Mouse (Mus musculus) heart, adult 2 months (tissue): ENCODE results near the gene Fut8.

Experiments
- CTCF ChIP-seq: fragments of 200-600 bp; IDR thresholded peaks from 2 replicates; pipeline ENCODE4 v1.8.1; 2022; ENCODE audit warnings: antibody characterized with exemption, mild to moderate bottlenecking, moderate library complexity
- EP300 ChIP-seq: fragments of 200-500 bp; IDR thresholded peaks from 2 replicates; pipeline ENCODE4 v1.6.1; 2011; ENCODE audit warnings: low read depth, low read length, control low read depth; ENCODE audit not compliant: insufficient read depth
- POLR2A ChIP-seq: fragments of 200-500 bp; IDR thresholded peaks from 2 replicates; pipeline ENCODE4 v1.6.1; 2011; ENCODE audit warnings: mild to moderate bottlenecking, low read depth, low read length, control low read depth; ENCODE audit not compliant: insufficient read depth

- no peak for TF ChIP-seq POLR2A
- no peak for TF ChIP-seq EP300
- TF ChIP-seq CTCF, result no peak
Observed at GRCm38 (mm10) chr12:77206852-77207251, 31.1 kb upstream of the Fut8 start.
